Mouse (Mus musculus) stomach, postnatal 0 days (tissue): ENCODE measurements around the gene Myom1.

Experiments
- CTCF ChIP-seq: IDR thresholded peaks from 2 replicates; pipeline ENCODE4 v1.5.1; 2016; ENCODE audit warnings: antibody characterized with exemption, low read depth, mild to moderate bottlenecking, moderate library complexity
- EP300 ChIP-seq: optimal IDR thresholded peaks from 2 replicates; pipeline ENCODE3; 2016; ENCODE audit warnings: antibody characterized with exemption

DNA sequence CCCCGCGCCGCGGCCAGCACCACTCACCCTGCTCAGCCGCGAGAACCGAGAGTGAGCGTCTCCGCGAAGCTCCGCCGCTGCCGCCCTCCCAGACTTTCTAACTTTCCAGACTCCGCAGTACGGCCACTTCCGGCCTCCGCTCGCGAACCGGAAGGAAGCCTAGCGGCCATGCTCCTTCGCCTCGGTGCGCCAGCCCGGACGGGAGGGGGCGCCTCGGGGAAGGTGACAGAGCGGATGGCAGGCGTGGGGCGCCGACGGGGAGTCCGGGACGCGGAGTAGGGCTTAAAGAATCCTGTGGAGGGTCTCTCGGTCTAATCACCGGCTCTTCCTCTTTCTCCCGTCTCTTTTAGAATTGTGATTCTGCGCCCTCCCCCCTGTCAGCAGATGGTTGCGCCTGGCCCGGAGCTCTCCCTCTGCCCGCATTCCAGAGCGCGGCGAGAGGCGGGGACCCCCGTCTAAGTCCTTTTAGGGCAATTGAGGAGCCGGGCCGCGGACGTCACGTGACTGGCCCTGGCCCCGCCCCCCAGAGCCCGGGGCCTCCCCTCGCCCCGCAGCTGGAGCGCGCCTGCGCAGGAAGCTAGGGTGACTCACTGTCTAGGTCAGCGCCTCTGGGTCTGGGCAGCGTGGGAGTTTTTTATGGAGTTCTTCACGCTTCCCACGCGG lies at the start of gene Myom1:
- TF ChIP-seq CTCF = peak; percentile 73
- TF ChIP-seq EP300 = no peak
